Mouse (Mus musculus) embryonic facial prominence, embryonic 12.5 days (tissue): ENCODE data around the gene Gm10382. TPM values are rescaled to one million over a fixed set of nuclear protein-coding genes. Genes with fewer than 3 reads are reported as not detected.
"Not testable (repeated sequence)": the region's sequence is repeated elsewhere in the genome, so short reads cannot be mapped to it uniquely, and the experiment has no call there.

Source experiments
- ATAC-seq: fragments of 200-750 bp; cut with Nextera tagmentation; 2 replicates; pipeline ENCODE4 v1.8.0; 2017; ENCODE audit not compliant: insufficient number of reproducible peaks, insufficient read depth, low FRiP score, low TSS enrichment
- H3K27ac ChIP-seq: fragments of 300-500 bp; sonication (generic); 2 replicates; pipeline ENCODE4 v1.5.1; 2016; ENCODE audit warnings: mild to moderate bottlenecking
- H3K27me3 ChIP-seq: fragments of 300-500 bp; sonication (generic); 2 replicates; pipeline ENCODE4 v1.6.1; 2016; ENCODE audit warnings: mild to moderate bottlenecking, moderate library complexity
- H3K36me3 ChIP-seq: fragments of 300-500 bp; sonication (generic); 2 replicates; pipeline ENCODE4 v1.6.1; 2016; ENCODE audit warnings: mild to moderate bottlenecking
- H3K4me1 ChIP-seq: fragments of 300-500 bp; sonication (generic); 2 replicates; pipeline ENCODE4 v1.6.1; 2016
- H3K4me2 ChIP-seq: fragments of 300-500 bp; sonication (generic); replicated peaks from 2 replicates; pipeline ENCODE4 v1.6.1; 2016; ENCODE audit warnings: mild to moderate bottlenecking, moderate library complexity
- H3K4me3 ChIP-seq: fragments of 300-500 bp; sonication (generic); 2 replicates; pipeline ENCODE4 v1.5.1; 2016; ENCODE audit warnings: mild to moderate bottlenecking
- H3K9ac ChIP-seq: fragments of 300-500 bp; sonication (generic); 2 replicates; pipeline ENCODE4 v1.6.1; 2016; ENCODE audit warnings: mild to moderate bottlenecking, moderate library complexity
- H3K9me3 ChIP-seq: fragments of 300-500 bp; sonication (generic); 2 replicates; pipeline ENCODE4 v1.6.1; 2016; ENCODE audit warnings: mild to moderate bottlenecking, moderate library complexity
- WGBS: fragments of 180-500 bp; shearing (Covaris S2); methylation state at CpG from one replicate; pipeline ENCODE4 v1.1.7; 2016; 5-methylcytosine and 5-hydroxymethylcytosine counted together
- polyA plus RNA-seq: library from polyadenylated mRNA; unstranded; fragments of >200 nt; fragmentation: Nextera tagmentation; extraction: Ambion mirVana; gene quantifications from 2 replicates; pipeline ENCODE4 v1.2.1, GENCODE M21; 2016

Gene Gm10382
- polyA plus RNA-seq, 1 experiment from 2014 or later, result 0.31 TPM

DNA sequence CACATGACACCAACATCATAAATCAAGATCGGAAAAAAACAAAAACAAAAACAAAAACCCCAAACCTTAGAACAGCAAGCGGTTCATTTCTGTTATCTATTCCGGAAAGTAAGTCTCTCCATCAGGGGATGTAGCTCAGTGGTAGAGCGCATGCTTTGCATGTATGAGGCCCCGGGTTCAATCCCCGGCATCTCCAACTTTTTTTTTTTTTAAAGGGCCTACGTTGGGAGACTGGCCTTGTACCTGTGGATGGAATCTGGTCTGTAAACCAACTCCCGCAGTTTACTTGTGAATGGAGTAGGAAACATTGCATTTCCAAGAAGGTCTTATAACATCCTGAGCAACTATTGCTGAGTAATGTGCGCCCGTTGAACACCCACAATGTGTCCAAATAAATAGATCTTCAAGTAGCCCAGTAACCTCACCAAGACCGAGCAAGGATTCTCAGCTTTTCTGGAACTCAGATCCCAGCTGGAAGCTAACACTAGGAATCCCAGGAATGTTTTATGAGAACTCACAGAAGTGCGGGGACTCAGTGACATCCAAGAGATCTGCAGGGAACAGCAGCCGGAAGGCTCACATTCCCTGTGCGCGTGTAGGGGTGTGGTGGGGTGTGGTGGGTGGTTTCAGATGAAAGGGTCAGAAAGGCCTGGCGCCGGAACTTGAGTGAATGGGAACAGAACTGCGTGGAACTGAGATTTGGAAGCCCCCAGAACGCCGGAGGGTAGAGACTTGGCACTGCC, 20.4 kb downstream of the Gm10382 start:
- Histone ChIP-seq H3K4me1 (peaks cover 13% of the 10 kb centered on the region), H3K36me3 (peaks cover 11% of the 10 kb centered on the region), H3K4me3 (peak overlapping the region; percentile 33), H3K9me3 (no peaks in the 10 kb centered on the region), H3K4me2 (peak overlapping the region; percentile 42), H3K9ac (no peak overlapping the region), H3K27ac (no peak overlapping the region), H3K27me3 (no peaks in the 10 kb centered on the region)
- 6% methylated on average over 20 of the region's 20 CpGs for WGBS
- no peak for ATAC-seq

DNA sequence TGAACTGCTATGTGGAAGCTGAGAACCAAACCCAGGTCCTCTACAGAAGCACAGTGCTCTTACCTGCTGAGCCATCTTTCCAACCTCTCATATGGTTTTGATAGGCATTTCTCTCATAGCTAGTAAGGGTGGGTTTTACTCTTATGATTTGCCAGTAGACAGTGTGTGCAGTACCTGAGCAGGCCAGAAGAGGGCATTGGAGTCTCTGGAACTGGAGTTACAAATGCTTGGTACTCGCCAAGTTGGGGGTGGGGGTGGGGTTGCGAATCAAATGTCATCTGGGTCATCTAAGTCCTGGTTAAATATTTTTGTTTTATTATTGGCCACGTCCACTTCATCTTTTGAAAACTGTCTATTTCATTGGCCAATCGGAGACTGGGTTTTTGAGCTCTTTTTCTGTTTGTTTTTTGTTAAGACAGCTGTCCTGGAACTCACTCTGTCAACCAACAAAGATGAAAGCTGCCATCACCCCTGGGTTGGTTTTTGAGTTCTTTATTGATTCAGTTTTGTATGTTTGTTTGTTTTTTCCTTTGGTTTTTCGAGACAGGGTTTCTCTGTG, 22.9 kb downstream of the Gm10382 start:
- ATAC-seq, result no peak
- H3K9ac ChIP-seq, result no peak overlapping the region
- WGBS, result 55% methylated on average over 5 of the region's 5 CpGs

DNA sequence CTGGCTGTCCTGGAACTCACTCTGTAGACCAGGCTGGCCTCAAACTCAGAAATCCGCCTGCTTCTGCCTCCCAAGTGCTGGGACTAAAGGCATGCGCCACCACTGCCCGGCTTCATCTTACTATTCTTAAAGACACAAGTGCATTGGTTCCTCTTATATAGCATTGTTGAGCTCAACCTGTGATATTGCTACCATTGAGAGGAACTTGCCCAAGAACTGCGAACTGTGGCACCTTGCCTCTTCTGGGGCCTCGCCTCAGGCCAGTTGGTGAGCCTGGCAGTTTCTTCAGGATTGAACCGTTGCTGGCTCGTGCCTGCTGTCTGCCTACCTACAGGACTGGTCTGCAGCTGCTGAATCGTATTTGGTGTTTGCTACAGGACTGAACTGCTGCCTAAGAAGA, 23.4 kb downstream of the Gm10382 start:
- peaks cover 41% of the 10 kb centered on the region for H3K36me3 ChIP-seq
- not testable (repeated sequence) for ATAC-seq, H3K4me1 ChIP-seq, H3K4me3 ChIP-seq, H3K9me3 ChIP-seq, H3K9ac ChIP-seq, H3K27me3 ChIP-seq, H3K4me2 ChIP-seq, H3K27ac ChIP-seq
- WGBS, result 87% methylated on average over 8 of the region's 8 CpGs

More for the DNA sequence above, 22.9 kb downstream of the Gm10382 start:
- H3K4me3 ChIP-seq, result no peak overlapping the region
- H3K4me2 ChIP-seq, result no peak overlapping the region
- peaks cover 36% of the 10 kb centered on the region for H3K36me3 ChIP-seq
- H3K9me3 ChIP-seq, result no peaks in the 10 kb centered on the region
- H3K27ac ChIP-seq, result no peak overlapping the region
- H3K27me3 ChIP-seq, result no peaks in the 10 kb centered on the region
- peaks cover 10% of the 10 kb centered on the region for H3K4me1 ChIP-seq

DNA sequence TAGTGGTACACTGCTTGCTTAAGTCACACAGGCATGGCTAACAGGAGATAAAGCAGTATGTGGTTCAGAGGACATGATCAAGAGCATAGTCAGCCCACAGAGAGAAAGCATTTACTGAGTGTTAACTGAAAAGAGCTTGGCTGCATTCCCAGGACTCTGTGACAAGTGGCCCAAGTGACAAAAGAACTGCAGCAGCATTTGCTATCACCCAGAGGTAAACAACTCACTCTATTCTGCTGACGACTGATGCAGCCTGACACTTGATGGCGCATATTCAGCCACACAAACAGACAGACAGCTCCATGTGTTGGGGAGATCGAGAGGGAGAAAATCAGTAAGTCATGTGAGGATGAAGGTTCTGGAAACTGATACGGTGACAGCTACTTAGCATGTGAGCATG, 24.6 kb downstream of the Gm10382 start:
- peaks cover 6% of the 10 kb centered on the region for H3K4me1 ChIP-seq
- H3K27ac ChIP-seq, result no peak overlapping the region
- H3K36me3 ChIP-seq, result peaks cover 53% of the 10 kb centered on the region
- no peak overlapping the region for H3K4me3 ChIP-seq
- no peak for ATAC-seq
- no peaks in the 10 kb centered on the region for H3K27me3 ChIP-seq
- no peak overlapping the region for H3K4me2 ChIP-seq
- no peaks in the 10 kb centered on the region for H3K9me3 ChIP-seq
- WGBS, result 87% methylated on average over 4 of the region's 4 CpGs
- H3K9ac ChIP-seq, result no peak overlapping the region

DNA sequence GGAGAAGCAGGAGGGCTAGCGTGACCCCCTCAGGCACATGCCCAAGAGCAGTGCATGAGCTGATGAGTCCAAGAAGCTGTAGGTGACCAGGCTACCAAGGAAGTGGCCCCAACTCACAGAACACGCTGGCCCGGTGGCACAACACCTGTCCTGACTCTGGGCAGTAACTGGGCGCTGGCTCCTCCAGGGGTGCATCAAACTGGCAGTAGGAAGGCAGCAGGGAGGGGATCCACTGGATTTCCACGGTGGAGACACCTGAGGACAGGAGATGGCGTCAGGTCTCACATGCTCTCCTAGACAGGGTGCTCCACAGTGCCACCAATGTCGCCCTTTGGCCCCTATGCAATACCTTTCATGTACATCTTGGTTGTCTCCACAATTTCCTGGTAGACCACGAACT, 27.1 kb downstream of the Gm10382 start:
- no peak overlapping the region for H3K9ac ChIP-seq
- H3K27ac ChIP-seq, result no peak overlapping the region
- ATAC-seq, result no peak
- H3K36me3 ChIP-seq, result peaks cover 75% of the 10 kb centered on the region
- no peaks in the 10 kb centered on the region for H3K4me1 ChIP-seq
- H3K4me3 ChIP-seq, result no peak overlapping the region
- no peak overlapping the region for H3K4me2 ChIP-seq
- no peaks in the 10 kb centered on the region for H3K9me3 ChIP-seq
- WGBS, result 92% methylated on average over 8 of the region's 8 CpGs
- H3K27me3 ChIP-seq, result no peaks in the 10 kb centered on the region

DNA sequence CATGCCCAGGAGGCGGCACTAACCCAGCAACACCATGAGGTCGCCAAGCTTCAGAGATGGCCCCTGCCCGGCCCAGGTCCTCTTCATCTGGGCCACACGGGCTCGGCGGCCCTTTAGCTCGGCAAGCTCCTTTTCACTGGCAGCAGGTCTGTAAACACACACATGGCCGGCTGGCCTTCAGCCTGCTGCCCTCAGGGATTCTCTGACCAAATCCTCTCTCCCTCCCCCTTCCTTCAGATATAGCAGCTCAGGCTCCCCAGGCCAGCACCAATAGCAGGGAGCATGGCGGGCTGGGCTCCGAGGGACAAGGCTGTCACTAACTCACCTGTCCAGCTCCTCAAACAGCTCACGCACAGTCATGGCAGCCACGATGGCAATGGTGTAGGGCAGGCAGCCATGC, 29.5 kb downstream of the Gm10382 start:
- no peaks in the 10 kb centered on the region for H3K9me3 ChIP-seq
- ATAC-seq, result 0 out of 2 replicates have a peak, but pooled peaks have one; percentile 24
- H3K27ac ChIP-seq, result no peak overlapping the region
- no peak overlapping the region for H3K4me3 ChIP-seq
- 90% methylated on average over 12 of the region's 12 CpGs for WGBS
- no peak overlapping the region for H3K9ac ChIP-seq
- peaks cover 96% of the 10 kb centered on the region for H3K36me3 ChIP-seq
- H3K4me2 ChIP-seq, result no peak overlapping the region
- no peaks in the 10 kb centered on the region for H3K27me3 ChIP-seq
- no peaks in the 10 kb centered on the region for H3K4me1 ChIP-seq

DNA sequence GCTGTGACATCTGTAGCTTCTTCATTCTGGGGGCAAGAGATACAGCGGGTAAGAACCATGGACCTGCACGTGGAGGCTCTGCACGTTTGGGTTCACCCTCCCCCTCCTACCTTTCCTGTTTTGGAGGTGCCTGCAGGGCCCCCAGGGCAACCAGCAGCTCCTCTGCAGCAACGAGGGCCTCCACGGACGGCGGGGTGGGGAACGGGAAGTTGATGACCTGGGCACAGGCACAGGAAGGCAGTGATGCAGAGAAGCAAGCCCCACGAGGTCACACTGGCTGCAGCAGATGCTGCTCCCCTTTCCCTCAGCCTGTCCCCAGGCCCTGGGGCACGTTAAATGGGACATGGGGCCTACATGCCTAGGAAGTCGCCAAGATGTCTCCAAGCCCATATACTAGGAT, 30.0 kb downstream of the Gm10382 start:
- Histone ChIP-seq H3K9me3 (no peaks in the 10 kb centered on the region), H3K27me3 (no peaks in the 10 kb centered on the region), H3K4me1 (no peaks in the 10 kb centered on the region), H3K4me2 (no peak overlapping the region), H3K9ac (no peak overlapping the region), H3K27ac (no peak overlapping the region), H3K4me3 (no peak overlapping the region), H3K36me3 (peaks cover 96% of the 10 kb centered on the region)
- 76% methylated on average over 11 of the region's 11 CpGs for WGBS
- ATAC-seq, result no peak

DNA sequence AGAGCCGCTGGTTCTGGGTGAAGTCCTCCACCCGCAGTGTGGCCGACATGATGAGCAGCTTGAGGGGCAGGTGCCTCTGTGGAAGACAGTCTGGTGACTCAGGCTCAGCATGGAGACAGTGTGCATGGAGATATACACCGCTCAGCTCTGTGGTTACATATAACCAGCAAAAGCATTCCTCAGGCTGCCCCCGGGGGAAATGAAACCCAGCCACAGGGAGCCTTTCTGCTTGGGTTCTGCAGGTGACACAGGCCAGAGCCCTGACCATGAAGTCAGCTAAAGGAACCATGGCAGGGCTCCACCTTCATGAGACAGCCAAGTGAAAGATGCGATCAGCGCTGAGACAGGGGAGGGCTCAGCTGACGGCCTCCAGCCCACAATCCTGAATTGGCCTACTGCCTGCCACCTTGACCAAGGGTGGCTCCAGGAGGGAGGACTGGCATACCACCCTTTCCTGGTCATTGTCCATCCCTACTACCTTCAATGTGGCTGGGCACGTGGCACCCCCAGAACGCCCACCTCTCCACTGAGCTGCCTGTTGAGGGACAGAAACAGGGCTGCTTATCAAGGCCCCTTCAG, 36.7 kb downstream of the Gm10382 start:
- peaks cover 98% of the 10 kb centered on the region for H3K36me3 ChIP-seq
- WGBS, result 93% methylated on average over 10 of the region's 10 CpGs
- H3K27ac ChIP-seq, result no peak overlapping the region
- no peaks in the 10 kb centered on the region for H3K9me3 ChIP-seq
- no peak overlapping the region for H3K4me3 ChIP-seq
- no peak overlapping the region for H3K4me2 ChIP-seq
- ATAC-seq, result no peak
- no peak overlapping the region for H3K9ac ChIP-seq
- no peaks in the 10 kb centered on the region for H3K4me1 ChIP-seq
- H3K27me3 ChIP-seq, result no peaks in the 10 kb centered on the region

DNA sequence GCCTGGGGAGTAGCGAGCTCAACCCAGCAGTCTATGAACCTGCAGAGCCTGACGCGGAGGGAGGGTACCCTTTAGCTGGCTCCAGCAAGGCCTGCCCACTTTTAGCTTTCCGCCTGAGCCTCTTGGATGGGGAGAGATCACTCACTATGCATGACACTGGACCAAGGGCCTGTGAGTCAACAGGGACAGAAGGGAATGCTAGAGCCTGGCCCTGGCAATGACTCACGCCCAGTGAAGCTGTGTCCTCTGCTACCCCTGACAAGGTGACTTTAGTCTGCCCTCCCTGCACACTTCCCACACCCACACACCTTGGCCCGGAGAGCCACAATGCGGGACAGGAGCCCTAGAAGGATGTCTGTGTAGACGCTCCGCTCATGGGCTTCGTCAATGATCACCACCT, 37.2 kb downstream of the Gm10382 start:
- ATAC-seq, result no peak
- peaks cover 99% of the 10 kb centered on the region for H3K36me3 ChIP-seq
- H3K27me3 ChIP-seq, result no peaks in the 10 kb centered on the region
- H3K9ac ChIP-seq, result no peak overlapping the region
- H3K4me2 ChIP-seq, result no peak overlapping the region
- no peak overlapping the region for H3K27ac ChIP-seq
- H3K9me3 ChIP-seq, result no peaks in the 10 kb centered on the region
- 91% methylated on average over 10 of the region's 10 CpGs for WGBS
- no peak overlapping the region for H3K4me3 ChIP-seq
- no peaks in the 10 kb centered on the region for H3K4me1 ChIP-seq

DNA sequence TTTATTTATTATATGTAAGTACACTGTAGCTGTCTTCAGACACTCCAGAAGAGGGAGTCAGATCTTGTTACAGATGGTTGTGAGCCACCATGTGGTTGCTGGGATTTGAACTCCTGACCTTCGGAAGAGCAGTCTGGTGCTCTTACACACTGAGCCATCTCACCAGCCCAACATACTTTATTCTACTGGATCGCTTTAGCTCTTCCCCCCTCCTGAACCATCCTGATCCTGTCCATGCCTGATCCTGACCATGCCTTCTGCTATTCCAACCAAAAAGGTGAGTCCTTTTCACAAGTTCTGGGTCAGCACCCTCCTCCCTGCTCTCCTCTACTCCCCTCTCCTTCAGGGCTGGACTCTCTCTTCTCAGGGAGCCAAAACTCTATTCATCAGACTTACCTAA, 43.2 kb downstream of the Gm10382 start:
- not testable (repeated sequence) for H3K9ac ChIP-seq, H3K9me3 ChIP-seq, H3K4me2 ChIP-seq, ATAC-seq, H3K27me3 ChIP-seq, H3K27ac ChIP-seq
- H3K4me1 ChIP-seq, result peaks cover 11% of the 10 kb centered on the region
- 93% methylated on average over 2 of the region's 2 CpGs for WGBS
- peaks cover 43% of the 10 kb centered on the region for H3K36me3 ChIP-seq
- 0 out of 2 replicates have a peak overlapping the region, but pooled peaks have one; percentile 81 for H3K4me3 ChIP-seq

DNA sequence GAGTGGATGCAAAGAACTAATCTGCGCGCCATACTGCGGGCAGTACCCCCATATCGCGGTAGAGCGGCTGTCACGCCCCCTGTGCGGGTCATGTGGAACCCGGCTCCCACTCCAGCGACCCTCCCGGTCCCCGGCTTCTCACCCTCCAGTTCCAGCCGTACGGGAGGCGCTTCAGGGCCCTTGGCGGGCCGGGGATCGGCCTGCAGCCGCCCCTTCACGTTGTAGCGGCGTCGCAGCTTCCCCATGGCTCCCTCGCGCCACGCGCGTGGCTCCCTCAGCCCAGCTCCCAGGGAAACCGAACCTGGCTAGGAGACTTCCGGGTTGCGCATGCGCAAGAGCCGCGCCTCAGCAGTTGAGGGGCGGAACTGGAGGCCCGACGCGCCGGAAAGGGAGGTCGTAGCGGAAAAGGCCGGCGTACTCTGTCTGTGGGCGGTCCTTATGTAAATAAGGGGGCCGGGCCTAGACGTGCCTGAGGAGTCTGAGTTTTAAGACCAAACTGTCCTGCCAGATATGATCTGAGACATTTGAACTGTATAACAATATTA, 44.7 kb downstream of the Gm10382 start, which contains the start of gene Dhx37:
Dhx37 (minus strand) TSS at position 329 of the 545 bp plus-strand sequence.
- Histone ChIP-seq H3K4me3 (peak within 1 kb of the TSS; percentile 81), H3K9me3 (no peaks in the 10 kb centered on the region), H3K9ac (peak within 1 kb of the TSS; percentile 78), H3K27me3 (no peaks in the 10 kb centered on the region), H3K27ac (peak within 1 kb of the TSS; percentile 47), H3K4me1 (peaks cover 11% of the 10 kb centered on the region), H3K36me3 (peaks cover 29% of the 10 kb centered on the region), H3K4me2 (peak within 1 kb of the TSS; percentile 93)
- WGBS, result under 1% methylated on average over 45 of the region's 46 CpGs
- ATAC-seq, result peak; percentile 91

DNA sequence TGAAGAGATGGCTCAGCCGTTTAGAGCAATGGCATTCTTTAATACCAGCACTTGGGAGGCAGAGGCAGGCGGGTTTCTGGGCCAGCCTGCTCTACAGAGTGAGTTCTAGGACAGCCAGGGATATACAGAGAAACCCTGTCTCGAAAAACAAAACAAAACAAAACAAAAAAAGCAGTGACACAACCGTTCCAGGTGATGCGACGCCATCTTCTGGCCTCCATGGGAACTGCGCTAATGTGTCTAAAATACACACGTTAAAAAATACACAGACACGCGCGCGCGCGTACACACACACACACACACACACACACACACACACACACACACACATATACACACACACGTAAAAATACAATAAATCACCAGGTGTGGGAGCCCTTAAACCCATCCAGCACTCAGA, 45.2 kb downstream of the Gm10382 start:
- peaks cover 24% of the 10 kb centered on the region for H3K36me3 ChIP-seq
- not testable (repeated sequence) for H3K27ac ChIP-seq, H3K9me3 ChIP-seq, ATAC-seq, H3K27me3 ChIP-seq, H3K9ac ChIP-seq
- H3K4me2 ChIP-seq, result peak overlapping the region; percentile 93
- H3K4me1 ChIP-seq, result peaks cover 11% of the 10 kb centered on the region
- H3K4me3 ChIP-seq, result peak overlapping the region; percentile 81
- WGBS, result 55% methylated on average over 15 of the region's 15 CpGs
